Mouse (Mus musculus) kidney, adult 11 months (tissue): ENCODE measurements around the gene Noto.

Experiments
- DNase-seq: peaks from one replicate; pipeline ENCODE4 v3.0.0; 2022

Noto gene

GRCm38 (mm10) chr6:85478416-85478815 lies 54.7 kb downstream of the Noto start:
- DNase-seq = no peak
